Mouse (Mus musculus): ENCODE measurements around the gene Dclk2. TPM values are rescaled to one million over a fixed set of nuclear protein-coding genes. Genes with fewer than 3 reads are reported as not detected.

The Dclk2 gene
- total and polyA plus RNA-seq, 3 experiments, result under 0.01 to 0.17 TPM; not detected in 1

DNA sequence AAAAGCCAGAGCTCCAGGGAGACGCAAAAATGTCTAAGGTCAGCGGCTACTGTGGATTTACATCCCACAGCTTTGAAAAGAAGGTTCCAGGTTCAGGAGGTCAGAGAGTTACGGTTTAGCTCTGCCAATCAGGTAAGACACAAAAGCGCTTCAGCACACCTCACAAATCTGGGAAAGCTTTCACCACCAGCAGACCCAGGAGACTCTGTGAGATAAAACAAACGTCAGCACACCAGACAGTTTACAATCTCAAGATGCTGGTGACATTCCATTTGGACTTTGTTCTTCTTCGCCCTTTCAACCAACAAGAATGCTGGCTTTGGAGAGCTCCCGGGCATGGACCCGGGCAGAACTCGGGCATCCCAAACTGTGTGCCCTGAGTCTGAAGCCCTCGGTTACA, 100.3 kb downstream of the Dclk2 start:
- H3K9me3 ChIP-seq (replicated peaks; ENCODE audit: insufficient read depth, low read length), result no peaks in the 10 kb centered on the region
- peaks cover 0 to 11% of the 10 kb centered on the region in 2 experiments; a peak in 3 of 4 replicates for H3K27me3 ChIP-seq (ENCODE audit: control insufficient read depth in 1 of 2, insufficient read depth in 2 of 2, low read length in 2 of 2)
- H3K36me3 ChIP-seq (ENCODE audit: control insufficient read depth in 1 of 2, insufficient read depth in 2 of 2, low read length in 2 of 2), result no peaks in the 10 kb centered on the region
- no peaks in the 10 kb centered on the region for H3K79me2 ChIP-seq (ENCODE audit: control insufficient read depth, insufficient read depth, low read length, poor library complexity)
- no peak overlapping the region for H3K9ac ChIP-seq (ENCODE audit: control insufficient read depth, low read depth, low read length, poor library complexity, severe bottlenecking)
- H3K4me1 ChIP-seq (ENCODE audit: control insufficient read depth in 1 of 2, insufficient read depth in 2 of 2, low read length in 2 of 2), result no peaks in the 10 kb centered on the region
- no peak overlapping the region for H3K27ac ChIP-seq (ENCODE audit: control insufficient read depth, low read depth, low read length)
- H3K4me3 ChIP-seq (ENCODE audit: control insufficient read depth in 1 of 2, insufficient read depth in 1 of 2, low read depth in 2 of 2, low read length in 2 of 2), result no peak overlapping the region
- TF ChIP-seq GABPA (IDR thresholded peaks at IDR 0.05; ENCODE audit: low read depth, low read length), result no peak
- TF ChIP-seq TCF12 (IDR thresholded peaks at IDR 0.05; ENCODE audit: low read depth, low read length), result no peak
- TF ChIP-seq HCFC1 (IDR thresholded peaks at IDR 0.05; ENCODE audit: low read depth, low read length), result no peak
- TF ChIP-seq MAFK (IDR thresholded peaks at IDR 0.05; ENCODE audit: borderline replicate concordance, low read depth, low read length), result no peak
- no peak for TF ChIP-seq CTCF (IDR thresholded peaks at IDR 0.05 in 2 of 3, conservative IDR thresholded peaks at IDR 0.05 in 1 of 3; ENCODE audit: control insufficient read depth in 1 of 3, insufficient read depth in 1 of 3, low read depth in 2 of 3, low read length in 3 of 3, poor library complexity in 1 of 3, severe bottlenecking in 1 of 3)
- no peak for TF ChIP-seq MAZ (IDR thresholded peaks at IDR 0.05; ENCODE audit: low read depth, low read length)
- no peak for TF ChIP-seq BHLHE40 (IDR thresholded peaks at IDR 0.05; ENCODE audit: borderline replicate concordance, low read depth, low read length)
- no peak for DNase-seq (ENCODE audit: low read depth, low spot score)

DNA sequence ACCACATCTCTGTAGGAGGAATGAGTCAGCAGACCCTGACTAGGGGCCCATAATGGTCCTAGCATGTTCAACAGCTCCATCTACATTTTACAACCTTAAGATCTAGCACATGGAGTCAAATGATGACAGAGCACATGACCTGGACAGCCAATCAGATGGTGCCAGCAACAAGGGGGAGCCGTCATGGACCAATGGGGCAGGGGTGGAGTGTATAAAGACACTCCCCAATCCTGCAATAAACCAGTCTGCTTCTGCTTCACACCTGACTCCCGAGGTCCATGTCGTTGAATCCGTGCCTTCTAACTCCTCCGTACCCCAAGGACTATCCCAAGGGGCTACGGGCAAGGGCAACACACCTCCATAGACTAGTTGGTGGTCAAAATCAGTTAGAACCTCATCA, 101.3 kb downstream of the Dclk2 start:
- no peaks in the 10 kb centered on the region for H3K79me2 ChIP-seq (ENCODE audit: control insufficient read depth, insufficient read depth, low read length, poor library complexity)
- H3K4me1 ChIP-seq (ENCODE audit: control insufficient read depth in 1 of 2, insufficient read depth in 2 of 2, low read length in 2 of 2), result no peaks in the 10 kb centered on the region
- no peak overlapping the region for H3K9ac ChIP-seq (ENCODE audit: control insufficient read depth, low read depth, low read length, poor library complexity, severe bottlenecking)
- H3K9me3 ChIP-seq (replicated peaks; ENCODE audit: insufficient read depth, low read length), result no peaks in the 10 kb centered on the region
- TF ChIP-seq UBTF (IDR thresholded peaks at IDR 0.05; ENCODE audit: borderline replicate concordance, insufficient read depth, low read depth, low read length) (no peak), MYC (IDR thresholded peaks at IDR 0.05; ENCODE audit: low read depth, low read length) (no peak)
- H3K36me3 ChIP-seq (ENCODE audit: control insufficient read depth in 1 of 2, insufficient read depth in 2 of 2, low read length in 2 of 2), result no peaks in the 10 kb centered on the region
- H3K27ac ChIP-seq (ENCODE audit: control insufficient read depth, low read depth, low read length), result no peak overlapping the region
- no peak overlapping the region for H3K4me3 ChIP-seq (ENCODE audit: control insufficient read depth in 1 of 2, insufficient read depth in 1 of 2, low read depth in 2 of 2, low read length in 2 of 2)
- peaks cover 0 to 9% of the 10 kb centered on the region in 2 experiments; a peak in 3 of 4 replicates for H3K27me3 ChIP-seq (ENCODE audit: control insufficient read depth in 1 of 2, insufficient read depth in 2 of 2, low read length in 2 of 2)
- no peak for DNase-seq (ENCODE audit: low read depth, low spot score)

GRCm38 (mm10) chr3:86818001-86818585, 102.6 kb downstream of the Dclk2 start:
- Histone ChIP-seq H3K4me1 (ENCODE audit: control insufficient read depth in 1 of 2, insufficient read depth in 2 of 2, low read length in 2 of 2) (no peaks in the 10 kb centered on the region), H3K27me3 (ENCODE audit: control insufficient read depth in 1 of 2, insufficient read depth in 2 of 2, low read length in 2 of 2) (peaks cover 0 to 9% of the 10 kb centered on the region in 2 experiments; a peak in 3 of 4 replicates), H3K79me2 (ENCODE audit: control insufficient read depth, insufficient read depth, low read length, poor library complexity) (no peaks in the 10 kb centered on the region), H3K9ac (ENCODE audit: control insufficient read depth, low read depth, low read length, poor library complexity, severe bottlenecking) (no peak overlapping the region), H3K36me3 (ENCODE audit: control insufficient read depth in 1 of 2, insufficient read depth in 2 of 2, low read length in 2 of 2) (no peaks in the 10 kb centered on the region), H3K9me3 (replicated peaks; ENCODE audit: insufficient read depth, low read length) (no peaks in the 10 kb centered on the region), H3K4me3 (ENCODE audit: control insufficient read depth in 1 of 2, insufficient read depth in 1 of 2, low read depth in 2 of 2, low read length in 2 of 2) (no peak overlapping the region), H3K27ac (ENCODE audit: control insufficient read depth, low read depth, low read length) (no peak overlapping the region)
- DNase-seq (ENCODE audit: low read depth, low spot score), result no peak
- TF ChIP-seq USF1 (IDR thresholded peaks at IDR 0.05; ENCODE audit: low read depth, low read length) (no peak), USF2 (IDR thresholded peaks at IDR 0.05; ENCODE audit: borderline replicate concordance in 1 of 2, insufficient read depth in 1 of 2, low read depth in 1 of 2, low read length in 2 of 2) (no peak), TBP (IDR thresholded peaks at IDR 0.05; ENCODE audit: low read depth, low read length) (no peak), TAL1 (IDR thresholded peaks at IDR 0.05; ENCODE audit: low read length) (no peak), MAZ (IDR thresholded peaks at IDR 0.05; ENCODE audit: low read depth, low read length) (no peak), JUND (IDR thresholded peaks at IDR 0.05; ENCODE audit: low read depth, low read length) (no peak), NRF1 (IDR thresholded peaks at IDR 0.05; ENCODE audit: insufficient read depth, low read depth, low read length, poor library complexity, severe bottlenecking) (no peak), BHLHE40 (IDR thresholded peaks at IDR 0.05; ENCODE audit: borderline replicate concordance, low read depth, low read length) (no peak), GATA1 (IDR thresholded peaks at IDR 0.05; ENCODE audit: low read depth, low read length) (no peak), RAD21 (IDR thresholded peaks at IDR 0.05; ENCODE audit: low read depth, low read length) (no peak), GABPA (IDR thresholded peaks at IDR 0.05; ENCODE audit: low read depth, low read length) (no peak), CHD1 (IDR thresholded peaks at IDR 0.05; ENCODE audit: low read depth, low read length) (no peak), SIN3A (IDR thresholded peaks at IDR 0.05; ENCODE audit: low read length) (no peak), RCOR1 (IDR thresholded peaks at IDR 0.05; ENCODE audit: low read depth, low read length) (no peak), MXI1 (IDR thresholded peaks at IDR 0.05; ENCODE audit: low read depth, low read length) (no peak), MYC (IDR thresholded peaks at IDR 0.05; ENCODE audit: low read depth, low read length) (no peak), E2F4 (IDR thresholded peaks at IDR 0.05; ENCODE audit: borderline replicate concordance, low read depth, low read length) (no peak), SMC3 (IDR thresholded peaks at IDR 0.05; ENCODE audit: low read depth, low read length) (no peak), POLR2AphosphoS2 (IDR thresholded peaks at IDR 0.05; ENCODE audit: low read length) (no peak), KAT2A (conservative IDR thresholded peaks at IDR 0.05; ENCODE audit: low read depth, low read length) (no peak)
